ENCODE assay signal across 18 mouse cellular contexts in the genomic region with DNA sequence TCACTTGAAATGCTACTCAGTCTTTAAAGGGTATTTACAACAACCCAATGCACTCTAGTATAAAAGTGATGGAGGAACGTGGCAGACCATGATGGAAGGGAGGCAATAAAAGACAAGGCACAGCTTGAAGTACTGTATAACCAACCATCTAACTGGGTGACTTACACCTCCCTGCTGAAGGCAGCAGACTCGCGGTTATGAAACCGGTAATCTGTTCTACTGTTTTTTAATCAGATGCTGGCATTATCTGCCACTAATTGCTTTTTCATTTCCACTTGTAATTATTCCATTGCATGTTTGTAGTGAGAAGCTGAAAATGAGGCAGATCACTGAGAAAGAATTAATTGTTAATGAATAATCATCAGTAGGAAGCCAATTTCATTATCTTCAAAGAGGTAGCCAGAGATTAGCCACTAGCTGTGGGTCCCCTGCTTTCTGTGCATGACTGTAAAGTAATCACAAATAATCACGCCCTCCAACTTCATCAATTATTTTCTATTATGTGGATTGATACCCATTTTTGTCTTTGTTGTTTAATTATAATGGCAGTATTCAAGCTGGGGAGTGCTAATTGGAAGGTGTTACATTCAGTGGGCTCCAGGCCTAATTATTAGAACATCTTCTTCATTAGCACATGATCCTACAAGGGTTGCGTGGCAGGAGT.
DNase-seq lines count a peak whose midpoint lies in the region; ATAC-seq and TF ChIP-seq lines count a peak whose summit lies in the region.
"Had no signal": no experiment of that assay in that cellular context is flagged by ENCODE, and none has a peak within 500 bp of the region (broad histone marks: within the 10 kb centered on the region; RNA-seq: fewer than 3 reads in every experiment).

No protein-coding gene starts in this region.

- DNase-seq in midbrain, embryonic 10.5 days (ENCODE audit: low spot score), result no peak
- DNase-seq in thymus, postnatal 4 days, result no peak
- DNase-seq: adrenal gland, postnatal 36 days; cerebellum, adult 11-12 months; gastrocnemius, adult 2 months; heart, adult 18-20 months; right cerebral cortex, postnatal 25 days; thymus, adult 18-20 months had no signal

- ATAC-seq in midbrain, embryonic 13.5 days, result peak; percentile 70
- ATAC-seq in forebrain, embryonic 13.5 days, result peak; percentile 89
- ATAC-seq in hindbrain, embryonic 16.5 days, result peak; percentile 63; the same call in 1 of the 2 replicates
- ATAC-seq in intestine, postnatal 0 days, result no peak
- ATAC-seq in erythroblast, adult 5-6 weeks (replicated peaks; ENCODE audit: low FRiP score, poor library complexity, severe bottlenecking), result no peak
- ATAC-seq: CD4-positive, CD25-positive, alpha-beta regulatory T cell, adult 4 months; inflammation-experienced regulatory T-cells, adult 6 months had no signal

- 73% methylated on average over 6 of the region's 6 CpGs for WGBS in midbrain, embryonic 13.5 days
- WGBS in midbrain, embryonic 10.5 days, result 91% methylated on average over 6 of the region's 6 CpGs
- 27% methylated on average over 6 of the region's 6 CpGs for WGBS in forebrain, embryonic 13.5 days
- 57% methylated on average over 6 of the region's 6 CpGs for WGBS in hindbrain, embryonic 16.5 days
- WGBS in intestine, postnatal 0 days, result 84% methylated on average over 6 of the region's 6 CpGs

- no peak for TF ChIP-seq CTCF in intestine, postnatal 0 days (IDR thresholded peaks at IDR 0.05; ENCODE audit: low read depth)

- no peaks in the 10 kb centered on the region for H3K27me3 ChIP-seq in midbrain, embryonic 13.5 days
- H3K27me3 ChIP-seq in midbrain, embryonic 10.5 days (ENCODE audit: low read depth, poor library complexity, severe bottlenecking), result no peaks in the 10 kb centered on the region
- peaks cover 5% of the 10 kb centered on the region for H3K27me3 ChIP-seq in forebrain, embryonic 13.5 days
- H3K27me3 ChIP-seq in hindbrain, embryonic 16.5 days (replicated peaks; ENCODE audit: control insufficient read depth, insufficient read depth, low read length), result no peaks in the 10 kb centered on the region
- no peaks in the 10 kb centered on the region for H3K27me3 ChIP-seq in intestine, postnatal 0 days (replicated peaks; ENCODE audit: control insufficient read depth, insufficient read depth, low read length)
- H3K27me3 ChIP-seq: kidney, embryonic 15.5 days; lung, embryonic 15.5 days had no signal

- H3K36me3 ChIP-seq in midbrain, embryonic 13.5 days, result no peaks in the 10 kb centered on the region
- no peaks in the 10 kb centered on the region for H3K36me3 ChIP-seq in midbrain, embryonic 10.5 days
- no peaks in the 10 kb centered on the region for H3K36me3 ChIP-seq in forebrain, embryonic 13.5 days (ENCODE audit: poor library complexity, severe bottlenecking)
- no peaks in the 10 kb centered on the region for H3K36me3 ChIP-seq in hindbrain, embryonic 16.5 days (ENCODE audit: control insufficient read depth, insufficient read depth, low read length)
- no peaks in the 10 kb centered on the region for H3K36me3 ChIP-seq in intestine, postnatal 0 days (ENCODE audit: control insufficient read depth, insufficient read depth)
- H3K36me3 ChIP-seq: kidney, embryonic 15.5 days; lung, embryonic 15.5 days had no signal

- no peaks in the 10 kb centered on the region for H3K4me1 ChIP-seq in midbrain, embryonic 13.5 days (replicated peaks)
- H3K4me1 ChIP-seq in midbrain, embryonic 10.5 days, result no peaks in the 10 kb centered on the region
- H3K4me1 ChIP-seq in forebrain, embryonic 13.5 days, result peaks cover 13% of the 10 kb centered on the region
- no peaks in the 10 kb centered on the region for H3K4me1 ChIP-seq in hindbrain, embryonic 16.5 days (ENCODE audit: control insufficient read depth, insufficient read depth, low read depth, low read length)
- no peaks in the 10 kb centered on the region for H3K4me1 ChIP-seq in intestine, postnatal 0 days (replicated peaks; ENCODE audit: control insufficient read depth, insufficient read depth, low read length)

- no peak overlapping the region for H3K27ac ChIP-seq in midbrain, embryonic 13.5 days
- no peak overlapping the region for H3K27ac ChIP-seq in midbrain, embryonic 10.5 days (replicated peaks)
- H3K27ac ChIP-seq in forebrain, embryonic 13.5 days, result peak overlapping the region; percentile 61; the same call in 1 of the 2 replicates
- no peak overlapping the region for H3K27ac ChIP-seq in hindbrain, embryonic 16.5 days (ENCODE audit: low read depth, low read length)
- H3K27ac ChIP-seq in intestine, postnatal 0 days (ENCODE audit: low read depth, low read length), result no peak overlapping the region
- H3K27ac ChIP-seq: gastrocnemius, adult 2 months; kidney, embryonic 15.5 days; lung, embryonic 15.5 days had no signal

- H3K9me3 ChIP-seq in midbrain, embryonic 13.5 days, result no peaks in the 10 kb centered on the region
- no peaks in the 10 kb centered on the region for H3K9me3 ChIP-seq in midbrain, embryonic 10.5 days (replicated peaks)
- H3K9me3 ChIP-seq in forebrain, embryonic 13.5 days (replicated peaks), result no peaks in the 10 kb centered on the region
- H3K9me3 ChIP-seq in hindbrain, embryonic 16.5 days (ENCODE audit: control insufficient read depth, low read length), result no peaks in the 10 kb centered on the region
- no peaks in the 10 kb centered on the region for H3K9me3 ChIP-seq in intestine, postnatal 0 days (ENCODE audit: control insufficient read depth)
- H3K9me3 ChIP-seq: kidney, embryonic 15.5 days; lung, embryonic 15.5 days had no signal

- H3K4me2 ChIP-seq in midbrain, embryonic 13.5 days (replicated peaks), result no peak overlapping the region
- no peak overlapping the region for H3K4me2 ChIP-seq in forebrain, embryonic 13.5 days
- H3K4me2 ChIP-seq in hindbrain, embryonic 16.5 days (ENCODE audit: low read length), result no peak overlapping the region
- no peak overlapping the region for H3K4me2 ChIP-seq in intestine, postnatal 0 days (replicated peaks; ENCODE audit: low read depth)
- H3K4me2 ChIP-seq: kidney, embryonic 15.5 days; lung, embryonic 15.5 days had no signal

- no peak overlapping the region for H3K4me3 ChIP-seq in midbrain, embryonic 13.5 days (replicated peaks)
- no peak overlapping the region for H3K4me3 ChIP-seq in midbrain, embryonic 10.5 days
- no peak overlapping the region for H3K4me3 ChIP-seq in forebrain, embryonic 13.5 days
- H3K4me3 ChIP-seq in hindbrain, embryonic 16.5 days (ENCODE audit: low read length), result no peak overlapping the region
- no peak overlapping the region for H3K4me3 ChIP-seq in intestine, postnatal 0 days (ENCODE audit: low read depth, low read length)
- H3K4me3 ChIP-seq: gastrocnemius, adult 2 months; kidney, embryonic 15.5 days; lung, embryonic 15.5 days; myocyte had no signal

- no peak overlapping the region for H3K9ac ChIP-seq in midbrain, embryonic 13.5 days (replicated peaks)
- H3K9ac ChIP-seq in forebrain, embryonic 13.5 days, result no peak overlapping the region
- H3K9ac ChIP-seq in hindbrain, embryonic 16.5 days (ENCODE audit: low read depth, low read length), result no peak overlapping the region
- no peak overlapping the region for H3K9ac ChIP-seq in intestine, postnatal 0 days (ENCODE audit: low read depth, low read length)
- H3K9ac ChIP-seq: kidney, embryonic 15.5 days; lung, embryonic 15.5 days had no signal

Comparison
In these comparisons a context has a peak if more than half of its experiments do, and no peak if none do; other contexts are left out.
1. ATAC-seq: peak in midbrain, embryonic 13.5 days (single experiment), forebrain, embryonic 13.5 days (single experiment) and hindbrain, embryonic 16.5 days (single experiment); none in intestine, postnatal 0 days (single experiment) and erythroblast, adult 5-6 weeks (single experiment).